Mouse (Mus musculus) heart, embryonic 10.5 days (tissue): Measurements from ENCODE around the gene Arf3. TPM values are rescaled to one million over a fixed set of nuclear protein-coding genes. Genes with fewer than 3 reads are reported as not detected.
A peak's percentile ranks its signal among the peaks of the same experiment; 100 is the strongest.
"Not testable (repeated sequence)": the region's sequence is repeated elsewhere in the genome, so short reads cannot be mapped to it uniquely, and the experiment has no call there.

ENCODE experiments used
- DNase-seq: peaks from one replicate; pipeline ENCODE4 v3.0.0-alpha.2; 2017; ENCODE audit warnings: low spot score
- H3K27ac ChIP-seq: fragments of 300-500 bp; sonication (generic); 2 replicates; pipeline ENCODE4 v1.5.1; 2016; ENCODE audit warnings: mild to moderate bottlenecking
- H3K27me3 ChIP-seq: fragments of 300-500 bp; sonication (generic); 2 replicates; pipeline ENCODE4 v1.6.1; 2016; ENCODE audit warnings: mild to moderate bottlenecking; ENCODE audit not compliant: poor library complexity, insufficient read depth, severe bottlenecking
- H3K36me3 ChIP-seq: fragments of 300-500 bp; sonication (generic); 2 replicates; pipeline ENCODE4 v1.6.1; 2016; ENCODE audit warnings: mild to moderate bottlenecking, moderate library complexity
- H3K4me1 ChIP-seq: fragments of 300-500 bp; sonication (generic); 2 replicates; pipeline ENCODE4 v1.6.1; 2016; ENCODE audit warnings: mild to moderate bottlenecking
- H3K4me3 ChIP-seq: fragments of 300-500 bp; sonication (generic); 2 replicates; pipeline ENCODE4 v1.5.1; 2016; ENCODE audit warnings: mild to moderate bottlenecking, moderate library complexity
- H3K9me3 ChIP-seq: fragments of 300-500 bp; sonication (generic); 2 replicates; pipeline ENCODE4 v1.6.1; 2016; ENCODE audit warnings: mild to moderate bottlenecking, moderate library complexity
- WGBS: fragments of 180-500 bp; shearing (Covaris S2); methylation state at CpG from one replicate; pipeline ENCODE4 v1.1.7; 2016; 5-methylcytosine and 5-hydroxymethylcytosine counted together
- polyA plus RNA-seq: library from polyadenylated mRNA; unstranded; fragments of >200 nt; fragmentation: Nextera tagmentation; extraction: Ambion mirVana; gene quantifications from 2 replicates; pipeline ENCODE4 v1.2.1, GENCODE M21; 2016

Arf3 gene
- polyA plus RNA-seq, result 41.7 and 42.7 TPM in 2 replicates

GRCm38 (mm10) chr15:98762670-98763529 is at the start of gene Arf3:
Arf3 (minus strand) TSS chr15:98763214.
- no peaks in the 10 kb centered on the region for H3K9me3 ChIP-seq
- peaks cover 30% of the 10 kb centered on the region for H3K36me3 ChIP-seq
- under 1% methylated on average over 76 of the region's 76 CpGs for WGBS
- H3K27ac ChIP-seq, result peak within 1 kb of the TSS; percentile 92
- H3K27me3 ChIP-seq, result peaks cover 33% of the 10 kb centered on the region
- peaks cover 15% of the 10 kb centered on the region for H3K4me1 ChIP-seq
- peak within 1 kb of the TSS; percentile 96 for H3K4me3 ChIP-seq
- DNase-seq, result peak; percentile 96

- H3K27me3 ChIP-seq, result peaks cover 57% of the 10 kb centered on the region
- 69% methylated on average over 6 of the region's 6 CpGs for WGBS
These were observed 47.2 kb upstream of the Arf3 start for GRCm38 (mm10) chr15:98810212-98810611.

GRCm38 (mm10) chr15:98809390-98809789 is 46.4 kb upstream of the Arf3 start, which contains the start of gene Ddn:
Ddn (minus strand) TSS chr15:98809490.
- Histone ChIP-seq H3K4me3 (peak within 1 kb of the TSS; percentile 63), H3K9me3 (no peaks in the 10 kb centered on the region), H3K27ac (0 out of 2 replicates have a peak within 1 kb of the TSS, but pooled peaks have one; percentile 36), H3K27me3 (peaks cover 65% of the 10 kb centered on the region), H3K36me3 (peaks cover 36% of the 10 kb centered on the region), H3K4me1 (peaks cover 48% of the 10 kb centered on the region)
- no peak for DNase-seq
- WGBS, result 36% methylated on average over 3 of the region's 3 CpGs

More at GRCm38 (mm10) chr15:98810212-98810611, 47.2 kb upstream of the Arf3 start:
- H3K4me3 ChIP-seq, H3K9me3 ChIP-seq, DNase-seq, H3K27ac ChIP-seq: not testable (repeated sequence)
- Histone ChIP-seq H3K4me1 (peaks cover 48% of the 10 kb centered on the region), H3K36me3 (peaks cover 42% of the 10 kb centered on the region)

- Histone ChIP-seq H3K4me3 (peak overlapping the region; percentile 63), H3K27ac (0 out of 2 replicates have a peak overlapping the region, but pooled peaks have one; percentile 36), H3K4me1 (peaks cover 53% of the 10 kb centered on the region), H3K27me3 (peaks cover 72% of the 10 kb centered on the region), H3K36me3 (peaks cover 29% of the 10 kb centered on the region), H3K9me3 (no peaks in the 10 kb centered on the region)
- 9% methylated on average over 6 of the region's 6 CpGs for WGBS
- DNase-seq, result no peak
These were observed 45.7 kb upstream of the Arf3 start for GRCm38 (mm10) chr15:98808651-98809134.

- Histone ChIP-seq H3K27me3 (peaks cover 78% of the 10 kb centered on the region), H3K9me3 (no peaks in the 10 kb centered on the region), H3K4me1 (peaks cover 59% of the 10 kb centered on the region), H3K27ac (peak overlapping the region; percentile 36; the same call in 1 of the 2 replicates), H3K36me3 (peaks cover 23% of the 10 kb centered on the region), H3K4me3 (peak overlapping the region; percentile 63)
- under 1% methylated on average over 33 of the region's 34 CpGs for WGBS
- no peak for DNase-seq
These were observed 45.1 kb upstream of the Arf3 start for GRCm38 (mm10) chr15:98807895-98808650.

- Histone ChIP-seq H3K4me1 (peaks cover 62% of the 10 kb centered on the region), H3K9me3 (no peaks in the 10 kb centered on the region), H3K4me3 (peak overlapping the region; percentile 63), H3K27me3 (peaks cover 88% of the 10 kb centered on the region), H3K27ac (peak overlapping the region; percentile 31), H3K36me3 (peaks cover 14% of the 10 kb centered on the region)
- under 1% methylated on average over 58 of the region's 58 CpGs for WGBS
- no peak for DNase-seq
These were observed 44.1 kb upstream of the Arf3 start for GRCm38 (mm10) chr15:98806809-98807770.

GRCm38 (mm10) chr15:98806071-98806808 is 43.2 kb upstream of the Arf3 start:
- Histone ChIP-seq H3K36me3 (peaks cover 7% of the 10 kb centered on the region), H3K4me1 (peaks cover 62% of the 10 kb centered on the region), H3K9me3 (no peaks in the 10 kb centered on the region), H3K27me3 (peaks cover 97% of the 10 kb centered on the region), H3K4me3 (peak overlapping the region; percentile 63), H3K27ac (peak overlapping the region; percentile 31; the same call in 1 of the 2 replicates)
- WGBS, result 2% methylated on average over 30 of the region's 30 CpGs
- DNase-seq, result no peak

- peaks cover 62% of the 10 kb centered on the region for H3K4me1 ChIP-seq
- peak overlapping the region; percentile 19; the same call in 1 of the 2 replicates for H3K27ac ChIP-seq
- DNase-seq, result peak; percentile 85
These were observed 42.5 kb upstream of the Arf3 start for GRCm38 (mm10) chr15:98805324-98806040.

GRCm38 (mm10) chr15:98804054-98804453 is 41.0 kb upstream of the Arf3 start:
- H3K36me3 ChIP-seq, result no peaks in the 10 kb centered on the region
- no peaks in the 10 kb centered on the region for H3K9me3 ChIP-seq
- no peak overlapping the region for H3K27ac ChIP-seq
- peak; percentile 90 for DNase-seq
- WGBS, result 1% methylated on average over 32 of the region's 32 CpGs
- peak overlapping the region; percentile 35; the same call in 1 of the 2 replicates for H3K4me3 ChIP-seq
- H3K27me3 ChIP-seq, result peaks cover 100% of the 10 kb centered on the region
- peaks cover 52% of the 10 kb centered on the region for H3K4me1 ChIP-seq

More at GRCm38 (mm10) chr15:98805324-98806040, 42.5 kb upstream of the Arf3 start:
- H3K27me3 ChIP-seq, result peaks cover 98% of the 10 kb centered on the region
- H3K36me3 ChIP-seq, result no peaks in the 10 kb centered on the region
- H3K4me3 ChIP-seq, result peak overlapping the region; percentile 63
- H3K9me3 ChIP-seq, result no peaks in the 10 kb centered on the region
- WGBS, result under 1% methylated on average over 64 of the region's 64 CpGs

- H3K36me3 ChIP-seq, result no peaks in the 10 kb centered on the region
- H3K27ac ChIP-seq, result no peak overlapping the region
- H3K4me1 ChIP-seq, result peaks cover 42% of the 10 kb centered on the region
- DNase-seq, result no peak
- peaks cover 100% of the 10 kb centered on the region for H3K27me3 ChIP-seq
- peak overlapping the region; percentile 22; the same call in 1 of the 2 replicates for H3K4me3 ChIP-seq
- no peaks in the 10 kb centered on the region for H3K9me3 ChIP-seq
- 4% methylated on average over 8 of the region's 8 CpGs for WGBS
These were observed 39.9 kb upstream of the Arf3 start for GRCm38 (mm10) chr15:98802926-98803325.

GRCm38 (mm10) chr15:98799396-98799795 is 36.4 kb upstream of the Arf3 start:
- 12% methylated on average over 12 of the region's 12 CpGs for WGBS
- Histone ChIP-seq H3K4me3 (no peak overlapping the region), H3K9me3 (no peaks in the 10 kb centered on the region)

More at GRCm38 (mm10) chr15:98799396-98799795, 36.4 kb upstream of the Arf3 start:
- Histone ChIP-seq H3K4me1 (peaks cover 30% of the 10 kb centered on the region), H3K36me3 (no peaks in the 10 kb centered on the region), H3K27me3 (peaks cover 100% of the 10 kb centered on the region), H3K27ac (no peak overlapping the region)
- DNase-seq, result no peak
